Mouse (Mus musculus): Measurements from ENCODE around the gene Dab2ip. TPM values are rescaled to one million over a fixed set of nuclear protein-coding genes. Genes with fewer than 3 reads are reported as not detected.

The Dab2ip gene
- total RNA-seq, 2 experiments from 2014 or later: 103 to 118 TPM

- DNase-seq (ENCODE audit: extremely low spot score in 1 of 2, low spot score in 1 of 2): no peak
These were observed 116.4 kb downstream of the Dab2ip start for GRCm38 (mm10) chr2:35674431-35674830.

- no peak for DNase-seq (ENCODE audit: extremely low spot score in 1 of 2, low spot score in 1 of 2)
These were observed 118.1 kb downstream of the Dab2ip start for GRCm38 (mm10) chr2:35676075-35676665.

- DNase-seq (ENCODE audit: extremely low spot score in 1 of 2, low spot score in 1 of 2): no peak
These were observed 119.8 kb downstream of the Dab2ip start for GRCm38 (mm10) chr2:35677855-35678254.

GRCm38 (mm10) chr2:35678440-35678839 lies 120.4 kb downstream of the Dab2ip start:
- no peak for DNase-seq (ENCODE audit: extremely low spot score in 1 of 2, low spot score in 1 of 2)

GRCm38 (mm10) chr2:35679812-35680672 lies 122.0 kb downstream of the Dab2ip start:
- DNase-seq (ENCODE audit: extremely low spot score in 1 of 2, low spot score in 1 of 2): no peak

- DNase-seq (ENCODE audit: extremely low spot score in 1 of 2, low spot score in 1 of 2): no peak
These were observed 122.8 kb downstream of the Dab2ip start for GRCm38 (mm10) chr2:35680833-35681232.

- no peak for DNase-seq (ENCODE audit: extremely low spot score in 1 of 2, low spot score in 1 of 2)
These were observed 125.9 kb downstream of the Dab2ip start for GRCm38 (mm10) chr2:35684005-35684404.

- no peak for DNase-seq (ENCODE audit: extremely low spot score in 1 of 2, low spot score in 1 of 2)
These were observed 126.8 kb downstream of the Dab2ip start for GRCm38 (mm10) chr2:35684735-35685312.

- no peak for DNase-seq (ENCODE audit: extremely low spot score in 1 of 2, low spot score in 1 of 2)
These were observed 128.0 kb downstream of the Dab2ip start for GRCm38 (mm10) chr2:35686104-35686503.

GRCm38 (mm10) chr2:35687557-35688070 lies 129.5 kb downstream of the Dab2ip start:
- DNase-seq (ENCODE audit: extremely low spot score in 1 of 2, low spot score in 1 of 2): no peak

- no peak for DNase-seq (ENCODE audit: extremely low spot score in 1 of 2, low spot score in 1 of 2)
These were observed 130.1 kb downstream of the Dab2ip start for GRCm38 (mm10) chr2:35688121-35688520.

- no peak for DNase-seq (ENCODE audit: extremely low spot score in 1 of 2, low spot score in 1 of 2)
These were observed 130.5 kb downstream of the Dab2ip start for GRCm38 (mm10) chr2:35688581-35688980.

GRCm38 (mm10) chr2:35689881-35690280 lies 131.8 kb downstream of the Dab2ip start:
- DNase-seq (ENCODE audit: extremely low spot score in 1 of 2, low spot score in 1 of 2): no peak

GRCm38 (mm10) chr2:35691257-35692049 lies 133.4 kb downstream of the Dab2ip start:
- no peak for DNase-seq (ENCODE audit: extremely low spot score in 1 of 2, low spot score in 1 of 2)

GRCm38 (mm10) chr2:35692272-35692900 lies 134.3 kb downstream of the Dab2ip start:
- no peak for DNase-seq (ENCODE audit: extremely low spot score in 1 of 2, low spot score in 1 of 2)

GRCm38 (mm10) chr2:35693037-35693436 lies 135.0 kb downstream of the Dab2ip start:
- DNase-seq (ENCODE audit: extremely low spot score in 1 of 2, low spot score in 1 of 2): no peak

GRCm38 (mm10) chr2:35694111-35694510 lies 136.0 kb downstream of the Dab2ip start:
- DNase-seq (ENCODE audit: extremely low spot score in 1 of 2, low spot score in 1 of 2): no peak

- no peak for DNase-seq (ENCODE audit: extremely low spot score in 1 of 2, low spot score in 1 of 2)
These were observed 138.1 kb downstream of the Dab2ip start for GRCm38 (mm10) chr2:35696193-35696541.

- no peak for DNase-seq (ENCODE audit: extremely low spot score in 1 of 2, low spot score in 1 of 2)
These were observed 138.7 kb downstream of the Dab2ip start for GRCm38 (mm10) chr2:35696542-35697391.
